Mouse (Mus musculus) frontal cortex, adult 2 months (tissue): Measurements from ENCODE around the gene Ryr3. TPM values are rescaled to one million over a fixed set of nuclear protein-coding genes. Genes with fewer than 3 reads are reported as not detected.

Experiments
- DNase-seq, 2 experiments: peaks; one replicate each; pipeline ENCODE4 v3.0.0; 2022; ENCODE audit warnings: low spot score in 1 of 2; ENCODE audit errors: extremely low spot score in 1 of 2
- polyA plus RNA-seq: library from polyadenylated mRNA; depleted of rRNA; stranded (reverse); fragments of >200 nt; gene quantifications from 2 replicates; pipeline ENCODE4 v1.2.3, GENCODE M21; 2012; rRNA removed

Ryr3 gene
- 23.5 and 23.8 TPM in 2 replicates for polyA plus RNA-seq

DNA sequence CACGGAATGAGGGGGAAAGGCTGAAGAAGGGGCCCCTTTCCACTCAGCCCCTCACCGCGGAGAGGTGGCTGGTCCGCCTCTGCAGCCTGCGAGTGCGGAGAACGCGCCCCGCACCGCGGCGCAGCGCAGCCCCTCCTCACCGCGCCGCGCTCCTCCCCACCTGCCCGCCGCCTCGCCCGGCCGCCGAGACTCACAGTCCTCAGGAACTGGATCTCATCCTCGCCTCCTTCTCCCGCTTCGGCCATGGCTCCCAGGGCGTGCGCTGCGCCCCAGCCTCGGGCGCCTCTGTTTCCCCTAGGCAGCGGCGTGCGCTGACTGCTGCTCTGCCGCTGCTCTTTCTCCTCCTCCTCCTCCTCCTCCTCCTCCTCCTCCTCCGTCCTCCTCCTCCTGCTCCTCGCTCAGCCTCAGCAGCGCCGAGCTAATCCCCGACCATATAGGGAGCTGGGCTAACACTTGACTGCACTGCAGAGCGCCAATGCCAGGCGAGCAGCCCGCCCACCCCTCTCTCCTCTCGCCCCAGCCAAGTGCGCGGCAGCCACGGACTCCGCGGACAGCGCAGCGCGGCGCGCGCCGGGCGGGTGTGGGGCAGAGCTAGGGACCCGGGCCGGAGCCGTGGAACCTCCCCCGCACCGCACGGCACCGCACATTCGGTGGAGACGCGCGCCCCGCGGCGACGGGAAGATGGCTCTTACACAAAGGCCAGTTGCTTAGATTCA lies at the start of gene Ryr3:
TSS of gene Ryr3 (minus strand) at position 351 of the 716 bp plus-strand sequence.
- peak; percentile 45 to 80 for DNase-seq

DNA sequence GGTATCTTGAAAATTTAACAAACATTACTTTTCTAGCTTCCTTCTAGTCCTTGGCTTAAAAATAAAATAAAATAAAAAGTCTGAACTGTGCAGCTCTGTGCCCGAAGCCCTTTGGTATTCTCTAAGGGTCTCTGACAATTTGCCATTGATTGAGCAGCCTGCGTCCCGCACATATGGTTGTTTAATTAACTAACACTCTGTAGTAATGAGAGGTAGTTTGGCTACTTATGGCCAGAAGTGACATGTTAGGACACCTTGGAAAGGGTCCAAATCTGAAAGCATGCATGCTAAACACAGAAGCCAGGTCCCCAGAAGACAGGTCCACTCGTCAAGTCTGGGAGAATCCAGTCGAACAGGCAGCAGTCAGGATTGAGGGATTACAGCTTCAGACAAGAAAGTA lies 22.0 kb upstream of the Ryr3 start:
- DNase-seq: no peak

DNA sequence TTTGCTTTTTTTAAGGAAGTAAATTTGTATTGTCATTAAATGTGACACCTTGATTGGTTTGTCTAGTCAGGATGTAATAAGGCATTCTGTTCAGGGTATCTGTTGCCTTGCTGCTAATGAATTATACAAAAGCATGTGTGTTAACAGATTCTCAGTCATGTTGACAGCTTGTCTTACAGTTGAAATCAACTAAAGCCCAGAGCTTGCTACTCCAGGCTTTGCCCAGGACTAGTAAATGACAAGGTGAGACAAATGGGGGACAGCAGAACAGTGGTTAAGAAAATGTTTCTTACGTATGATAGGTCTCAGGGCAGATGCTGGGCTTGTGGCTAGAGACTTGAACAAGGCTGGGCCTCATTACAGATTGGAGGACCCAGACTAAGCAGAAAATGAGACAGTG lies 20.1 kb upstream of the Ryr3 start:
- DNase-seq: no peak

DNA sequence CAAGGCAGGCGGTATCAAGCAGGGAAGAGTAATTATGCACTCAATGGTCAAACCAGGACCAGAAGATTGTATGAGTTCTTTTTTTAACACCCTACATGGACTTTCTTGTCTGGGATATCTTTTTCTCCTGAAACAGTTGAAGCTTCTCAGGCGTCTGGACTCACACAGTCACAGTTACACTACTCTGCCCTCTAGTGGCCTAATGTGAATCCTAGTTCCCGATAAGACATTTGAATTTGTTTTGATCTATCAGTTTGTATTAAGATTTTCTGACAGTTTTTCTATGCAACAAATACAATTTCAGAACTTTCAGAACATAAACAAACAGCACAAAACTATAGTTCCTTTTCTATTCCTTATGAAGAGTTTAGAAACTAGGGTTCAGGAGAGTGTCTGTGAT lies 17.7 kb upstream of the Ryr3 start:
- peak in 1 of 2 experiments; percentile 86 for DNase-seq

DNA sequence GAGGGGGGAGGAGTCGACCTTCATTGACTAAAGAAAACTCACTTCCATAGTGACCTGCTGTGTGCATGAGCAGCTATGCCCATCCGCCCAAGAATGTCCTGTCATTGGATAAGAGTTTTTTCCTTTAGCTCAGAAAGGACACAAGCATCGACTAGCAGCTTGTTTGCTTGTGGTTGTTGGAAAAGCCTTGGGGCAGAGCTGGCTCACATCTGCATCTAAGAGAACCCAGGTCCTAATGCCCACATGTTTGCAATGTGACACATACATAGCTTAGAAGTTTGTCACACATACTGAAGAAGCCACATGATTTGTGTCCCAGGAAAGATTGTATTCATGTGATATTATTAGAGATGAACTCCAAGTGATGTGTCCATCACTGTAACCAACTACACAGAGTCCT lies 16.5 kb upstream of the Ryr3 start:
- no peak for DNase-seq

DNA sequence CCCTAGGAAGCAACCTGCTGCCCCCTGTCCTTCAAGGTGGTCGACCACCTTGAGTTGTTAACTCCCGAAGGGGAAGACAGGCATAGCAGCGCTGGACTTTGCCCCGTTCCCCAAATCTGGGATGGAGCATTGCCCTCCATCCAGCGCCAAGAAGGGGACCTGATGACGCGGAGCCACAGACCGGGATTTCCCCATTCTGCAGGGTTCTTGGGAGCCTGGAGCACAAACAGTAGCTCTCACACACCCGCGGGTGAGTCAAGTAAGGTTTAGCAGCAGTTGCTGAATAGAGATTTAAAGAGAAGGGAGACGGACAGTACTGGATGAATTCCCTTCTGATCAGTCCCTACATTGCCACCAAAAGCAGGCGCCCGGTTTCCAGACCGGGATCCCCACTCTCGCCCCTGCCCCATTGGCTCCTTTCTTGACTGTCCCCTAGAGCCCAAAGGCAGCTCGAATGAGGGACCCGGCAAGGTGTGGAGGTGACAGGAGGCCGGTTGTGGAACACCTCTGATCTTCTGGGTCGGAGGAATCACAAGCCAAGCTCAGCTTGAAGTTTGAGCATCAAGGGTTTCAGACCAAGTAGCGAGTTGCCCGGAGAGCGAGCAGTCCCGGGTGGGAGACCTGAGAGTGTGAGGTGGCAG lies 671 bp downstream of the Ryr3 start:
- peak in 1 of 2 experiments; percentile 42 for DNase-seq

DNA sequence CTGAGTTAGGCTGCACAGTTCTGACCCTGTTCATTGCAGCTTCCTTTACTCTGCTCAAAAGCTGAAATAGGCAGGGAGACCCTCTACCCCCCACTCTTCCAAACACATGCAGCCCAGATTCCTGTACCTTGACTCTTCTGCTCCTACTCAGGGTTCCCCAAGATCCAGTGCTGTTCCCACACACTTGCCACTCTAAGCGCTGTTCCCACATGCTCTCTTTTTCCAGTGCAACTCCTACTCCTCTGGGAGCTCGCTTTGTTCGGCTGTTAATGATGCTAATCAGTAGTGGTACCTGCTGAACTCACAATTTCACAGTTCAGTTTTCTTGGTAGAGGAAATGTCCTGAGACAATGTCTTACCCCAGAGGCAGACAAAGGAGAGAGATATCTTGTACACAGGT lies 6.9 kb downstream of the Ryr3 start:
- DNase-seq: peak in 1 of 2 experiments; percentile 40

DNA sequence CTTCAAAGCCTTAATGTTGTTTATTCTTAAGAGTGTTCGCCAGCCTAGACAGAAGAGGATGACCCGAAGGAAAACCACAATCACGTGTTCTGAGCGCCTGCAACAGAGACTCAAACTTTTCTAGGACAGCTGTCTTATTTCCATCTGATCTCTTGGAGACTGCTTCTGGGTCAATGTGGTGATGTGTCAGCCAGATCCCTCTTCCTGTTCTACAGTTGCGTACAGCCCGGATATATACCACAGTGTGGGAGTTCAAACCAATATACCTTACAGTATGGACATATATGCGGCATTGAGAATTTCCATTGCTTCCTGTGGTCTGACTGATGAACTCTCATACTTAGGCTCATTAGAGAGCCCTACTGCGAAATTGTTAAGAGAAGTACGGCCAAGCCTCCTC lies 7.6 kb downstream of the Ryr3 start:
- no peak for DNase-seq

DNA sequence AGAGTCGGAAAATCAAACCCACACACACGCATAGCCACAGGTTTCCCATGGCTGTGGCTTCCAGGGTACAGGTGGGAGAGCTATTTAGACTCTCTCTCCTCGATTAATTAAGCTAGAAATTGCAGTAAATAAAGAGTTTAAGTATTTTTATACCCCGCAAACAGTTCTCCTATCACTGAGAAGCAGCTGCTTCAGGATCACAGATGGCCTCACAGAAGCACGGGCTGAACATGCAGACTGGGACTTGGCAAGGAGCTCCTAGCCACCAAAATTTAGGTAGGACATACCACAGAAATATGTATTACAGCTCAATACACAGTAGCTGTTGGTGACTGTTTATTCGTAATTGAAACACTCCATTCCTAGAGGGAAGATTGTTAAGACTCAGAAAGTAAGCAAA lies 14.0 kb downstream of the Ryr3 start:
- no peak for DNase-seq

DNA sequence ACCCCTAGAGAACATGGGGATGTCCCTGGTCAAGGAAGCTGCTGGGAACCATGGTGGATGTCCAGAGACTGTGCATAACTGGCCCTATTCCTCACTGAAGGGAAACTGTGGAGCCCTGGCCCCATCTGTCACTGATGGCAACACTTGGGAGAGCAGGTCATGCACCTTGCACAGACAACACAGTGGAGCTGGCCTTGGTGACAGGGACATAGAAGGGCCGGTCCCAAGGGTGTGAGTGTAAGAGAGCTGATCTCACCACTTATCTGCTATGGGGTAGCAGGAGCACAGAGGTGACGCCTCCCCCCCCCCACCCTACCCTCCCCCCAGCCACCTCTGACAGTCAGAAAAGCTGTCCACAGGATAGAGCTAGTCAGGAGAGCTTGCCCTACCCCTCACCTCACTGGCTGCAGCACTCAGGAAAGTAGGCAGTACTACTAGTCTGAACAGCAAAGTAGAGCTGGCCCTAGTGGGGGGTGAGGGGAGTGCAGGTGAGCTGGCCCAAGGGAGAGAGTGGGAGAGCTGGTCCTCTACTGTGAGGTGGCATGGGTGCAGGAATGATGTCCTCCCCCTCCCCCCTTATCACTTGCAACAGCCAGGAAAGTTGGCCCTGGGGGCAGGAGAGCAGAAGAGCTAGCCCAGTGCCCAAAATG lies 17.7 kb downstream of the Ryr3 start:
- no peak for DNase-seq

DNA sequence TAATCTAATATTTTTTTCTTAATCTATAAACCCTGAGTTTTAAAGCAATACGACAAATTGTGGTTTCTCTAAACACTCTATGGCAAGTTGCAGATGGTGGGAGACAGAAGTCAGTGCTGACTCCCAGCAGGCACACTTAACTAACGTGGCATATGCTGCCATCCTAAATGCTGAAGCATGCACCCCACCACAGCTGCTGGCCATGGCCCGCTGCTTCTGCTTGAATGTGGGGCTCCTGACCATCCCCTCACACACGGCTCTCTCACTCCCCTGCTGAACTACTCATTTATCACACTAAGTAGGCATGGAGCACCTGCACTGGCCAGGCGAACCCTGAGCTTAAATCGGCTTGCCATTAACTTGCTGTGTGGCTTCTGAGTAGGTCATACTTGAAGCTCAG lies 29.7 kb downstream of the Ryr3 start:
- no peak for DNase-seq

DNA sequence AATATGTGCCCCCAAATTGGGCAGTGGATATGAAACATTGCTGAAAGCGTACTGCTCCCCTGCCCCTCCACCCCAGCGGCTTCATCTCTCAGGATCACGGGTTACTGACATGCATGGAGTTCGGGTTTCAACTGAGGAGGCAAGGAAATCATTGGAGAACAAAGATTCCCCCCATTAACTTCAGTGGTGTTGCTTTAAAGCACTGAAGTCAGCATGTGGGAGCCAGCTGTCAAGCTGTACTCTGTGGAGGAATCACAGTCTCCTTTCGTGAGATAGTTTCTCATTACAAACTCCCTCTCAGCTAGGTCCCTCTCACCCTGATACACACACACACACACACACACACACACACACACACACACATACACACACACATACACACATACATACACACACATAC lies 35.2 kb downstream of the Ryr3 start:
- no peak for DNase-seq

DNA sequence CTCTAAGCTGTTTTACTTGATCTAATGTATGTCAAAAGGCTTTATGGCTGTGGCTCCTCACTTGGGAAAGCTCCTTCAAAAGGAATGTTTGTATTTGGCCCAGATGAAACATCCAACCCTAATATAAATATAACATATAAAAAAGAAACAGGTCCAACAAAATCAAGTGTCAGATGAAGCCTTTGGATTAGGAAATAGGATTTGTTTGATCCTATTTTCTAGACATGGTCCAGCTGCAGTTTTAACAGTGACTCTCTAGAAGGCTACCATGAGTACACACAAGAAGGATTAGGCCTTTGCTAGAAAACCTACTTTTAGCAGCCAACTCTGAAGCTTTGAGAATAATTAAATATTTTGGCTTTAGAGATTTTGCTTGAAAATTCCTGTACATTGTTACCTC lies 38.8 kb downstream of the Ryr3 start:
- no peak for DNase-seq

DNA sequence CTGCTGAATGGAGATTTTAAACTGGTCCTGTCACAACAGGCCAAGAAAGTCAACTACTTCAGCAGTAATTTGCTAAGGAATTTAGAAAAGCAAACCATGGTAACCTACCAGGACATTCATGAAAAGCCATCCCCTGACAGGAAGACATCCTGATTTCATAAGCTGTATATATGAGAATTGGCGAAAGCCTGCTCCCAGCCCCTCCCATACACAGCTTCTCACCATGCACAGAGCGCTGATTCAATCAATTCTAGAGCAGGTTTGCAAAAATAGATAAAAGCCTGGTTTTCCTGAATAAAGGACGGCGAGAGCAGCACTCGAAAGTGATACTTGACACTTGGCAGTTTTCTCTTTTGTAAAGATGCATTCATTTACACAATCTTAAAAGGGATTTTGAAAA lies 40.6 kb downstream of the Ryr3 start:
- peak in 1 of 2 experiments; percentile 10 for DNase-seq

DNA sequence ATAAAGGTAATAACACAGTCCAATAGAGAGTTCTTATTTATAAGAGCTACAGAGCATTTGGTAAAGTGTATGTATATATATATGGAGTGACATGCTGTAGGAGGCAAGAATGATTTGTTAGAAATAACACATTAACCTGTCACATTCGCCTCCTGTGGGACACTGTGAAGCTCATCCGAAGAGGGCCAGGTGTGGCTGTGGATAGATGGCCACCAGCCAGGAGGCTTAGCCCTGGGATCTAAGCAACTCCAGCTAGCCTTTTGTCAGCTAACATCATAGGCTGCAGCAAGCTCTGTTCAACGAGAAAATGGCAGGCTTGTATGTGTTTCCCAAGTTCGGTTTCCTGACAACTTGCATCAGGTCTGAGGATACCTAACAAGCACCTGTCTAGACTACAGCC lies 48.8 kb downstream of the Ryr3 start:
- no peak for DNase-seq

DNA sequence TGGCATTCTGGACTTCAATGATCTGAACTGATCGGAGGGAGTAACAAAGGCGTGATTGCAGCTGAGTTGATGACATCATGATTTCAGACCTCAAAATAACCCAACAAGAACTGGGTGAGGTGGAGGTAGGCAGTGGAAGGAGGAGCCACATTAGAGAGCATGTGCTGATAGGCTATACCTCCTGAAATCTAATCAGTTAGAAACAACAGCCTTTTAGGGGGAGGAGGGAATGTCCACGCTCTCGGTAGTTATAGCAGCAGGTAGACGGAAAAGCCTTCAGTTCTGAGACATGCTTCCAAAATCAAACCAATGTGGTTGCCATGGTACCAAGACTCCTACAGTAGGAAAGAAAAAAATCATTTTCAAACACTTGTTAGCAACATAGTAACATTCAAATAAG lies 55.4 kb downstream of the Ryr3 start:
- peak; percentile 34 to 60 for DNase-seq

DNA sequence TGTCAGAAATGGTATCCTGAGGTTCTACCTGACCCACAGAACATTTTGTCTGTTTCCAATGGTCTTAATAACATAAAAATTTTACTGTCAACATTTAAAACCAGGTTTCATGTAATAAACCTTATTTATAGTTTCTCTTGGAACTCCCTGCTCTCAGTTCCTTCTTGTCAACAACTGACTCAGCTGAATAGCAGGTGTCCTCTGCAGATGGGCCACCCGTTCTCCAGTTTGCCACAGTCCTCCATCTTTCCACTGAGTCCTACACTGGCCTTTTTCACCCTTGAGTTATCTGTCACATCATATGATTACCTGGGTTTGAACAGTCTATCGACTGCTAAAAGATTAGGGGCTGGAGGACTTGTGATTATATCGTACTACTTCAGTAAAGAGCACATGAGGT lies 79.1 kb downstream of the Ryr3 start:
- no peak for DNase-seq

DNA sequence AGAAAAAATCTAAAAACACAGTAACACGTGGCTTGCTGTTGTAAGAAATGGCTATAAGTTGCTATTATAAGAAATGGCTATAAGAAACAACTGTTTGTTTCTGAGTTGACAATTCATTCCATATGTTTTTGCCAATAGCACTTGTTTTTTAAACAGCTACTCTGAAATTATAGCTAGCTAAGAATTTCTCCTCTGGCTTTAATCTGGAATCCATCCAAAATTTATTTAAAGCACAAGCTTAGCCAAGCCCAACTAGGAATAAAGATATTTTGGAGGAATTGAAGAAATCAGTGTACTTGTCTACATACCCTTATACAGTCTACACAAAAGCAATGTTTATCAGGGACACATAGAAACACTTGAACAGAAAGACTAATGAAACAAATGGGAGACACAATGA lies 93.4 kb downstream of the Ryr3 start:
- no peak for DNase-seq

DNA sequence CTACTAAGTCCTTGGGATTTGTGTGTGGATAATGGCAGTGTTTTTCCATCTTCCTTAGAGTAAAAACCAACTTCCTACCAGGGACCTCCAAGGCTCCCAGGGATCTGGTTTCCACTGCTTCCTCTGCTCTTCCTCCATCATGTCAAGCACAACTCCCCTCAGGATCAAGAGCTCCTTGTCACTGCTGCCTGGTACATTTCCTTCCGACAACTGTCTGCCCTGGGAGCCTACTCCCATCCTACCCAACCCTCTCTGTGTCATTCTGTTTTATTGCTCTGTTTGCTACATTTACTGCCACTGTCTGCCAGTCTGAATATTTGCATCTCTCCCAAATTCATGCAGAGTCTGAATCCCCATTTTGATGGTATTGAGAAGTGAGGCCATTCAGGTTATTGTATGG lies 97.8 kb downstream of the Ryr3 start:
- no peak for DNase-seq

DNA sequence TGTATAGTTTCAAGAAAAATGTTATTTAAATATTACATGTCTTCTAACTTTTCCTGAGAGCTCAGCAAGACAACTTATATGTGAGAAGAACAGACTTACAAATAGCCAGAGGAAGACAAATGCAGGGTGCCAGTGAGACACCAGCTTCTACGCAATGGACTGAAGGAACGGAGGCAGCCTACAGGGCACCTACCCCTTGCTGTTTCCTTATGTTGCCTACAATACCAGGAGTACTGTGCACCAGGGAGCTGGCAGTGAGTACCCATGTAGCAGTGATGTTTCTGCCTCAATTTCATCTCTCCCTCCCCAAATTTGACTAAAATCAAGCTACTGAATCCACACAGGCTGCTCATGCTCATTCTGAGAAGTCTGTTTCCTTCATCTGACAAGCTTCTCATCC lies 100.1 kb downstream of the Ryr3 start:
- DNase-seq: no peak

DNA sequence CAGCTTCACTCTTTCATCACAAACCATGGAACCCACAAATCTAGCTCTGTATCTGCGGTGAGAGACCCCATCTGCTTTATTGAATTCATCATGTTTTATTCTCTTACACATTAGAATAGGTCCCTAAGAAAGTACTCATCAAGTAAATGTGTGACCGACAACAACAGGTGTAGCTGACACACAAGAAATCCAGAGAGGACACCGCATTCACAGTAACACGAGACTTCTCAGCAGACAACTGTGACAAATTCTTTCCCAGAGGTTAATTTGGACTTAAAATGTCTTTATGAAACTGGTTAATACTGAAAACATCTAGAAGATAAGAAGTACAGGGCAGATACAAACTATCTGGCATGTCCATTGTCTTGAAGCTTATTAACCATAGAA lies 101.0 kb downstream of the Ryr3 start:
- DNase-seq: no peak
